Mouse (Mus musculus) embryonic fibroblast, embryonic 13.5 days (primary cell): ENCODE data around the gene 4930579F01Rik.

Experiments
- CTCF ChIP-seq: IDR thresholded peaks from 2 replicates; pipeline ENCODE4 v1.5.1; 2011; ENCODE audit warnings: mild to moderate bottlenecking, control low read depth, low read length, moderate library complexity, borderline replicate concordance; ENCODE audit not compliant: insufficient read depth
- POLR2A ChIP-seq: IDR thresholded peaks from 2 replicates; pipeline ENCODE4 v1.6.1; 2011; ENCODE audit warnings: low read depth, mild to moderate bottlenecking, control low read depth, low read length, moderate library complexity

- TF ChIP-seq POLR2A (no peak), CTCF (no peak)
These were observed 74.0 kb downstream of the 4930579F01Rik start for GRCm38 (mm10) chr3:138119444-138120105.
